Mouse (Mus musculus): ENCODE results near the gene Phtf2. TPM values are rescaled to one million over a fixed set of nuclear protein-coding genes. Genes with fewer than 3 reads are reported as not detected.

The Phtf2 gene
- polyA plus RNA-seq, 1 experiment from 2014 or later = 8.5 TPM

DNA sequence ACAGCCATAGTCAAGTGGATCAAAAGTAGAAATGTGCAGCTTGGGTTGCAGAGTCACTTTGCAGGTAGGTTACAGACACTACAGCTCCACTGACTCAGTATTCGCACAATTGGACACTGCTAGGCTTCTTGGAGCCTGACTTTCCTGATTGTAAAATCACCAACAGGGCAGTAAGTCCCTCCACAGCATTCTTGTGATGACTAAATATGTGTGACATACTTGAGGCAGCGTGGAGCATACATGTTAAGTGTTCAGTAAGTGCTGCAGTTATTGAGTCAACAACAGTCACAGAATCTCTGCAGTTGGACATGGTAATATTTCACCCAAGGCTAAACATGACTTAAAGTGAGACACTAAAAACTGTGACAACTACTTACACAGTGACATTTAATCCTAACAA, 50.5 kb downstream of the Phtf2 start:
- Histone ChIP-seq H3K27ac (no peak overlapping the region), H3K36me3 (ENCODE audit: insufficient read depth, low read length) (no peaks in the 10 kb centered on the region), H3K4me3 (replicated peaks; ENCODE audit: low read depth, low read length) (no peak overlapping the region), H3K27me3 (ENCODE audit: insufficient read depth, low read length) (no peaks in the 10 kb centered on the region), H3K9ac (ENCODE audit: low read depth, low read length) (no peak overlapping the region), H3K4me1 (replicated peaks; ENCODE audit: insufficient read depth, low read length) (no peaks in the 10 kb centered on the region), H3K9me3 (replicated peaks; ENCODE audit: low read length) (no peaks in the 10 kb centered on the region), H3K4me2 (ENCODE audit: low read length) (no peak overlapping the region)
- 76% methylated on average over 2 of the region's 2 CpGs for WGBS
- no peak for DNase-seq (ENCODE audit: low spot score)
- ATAC-seq (replicated peaks; ENCODE audit: low FRiP score, low read depth) = no peak
- TF ChIP-seq CTCF (IDR thresholded peaks at IDR 0.05; ENCODE audit: low read depth) = no peak

GRCm38 (mm10) chr5:20830717-20831116, 51.2 kb downstream of the Phtf2 start:
- TF ChIP-seq CTCF (IDR thresholded peaks at IDR 0.05; ENCODE audit: low read depth) = no peak
- no peak for DNase-seq (ENCODE audit: low spot score)

GRCm38 (mm10) chr5:20821647-20822046, 60.3 kb downstream of the Phtf2 start:
- no peak overlapping the region for H3K4me3 ChIP-seq (replicated peaks; ENCODE audit: low read depth, low read length)
- no peak for DNase-seq (ENCODE audit: low spot score)
- 53% methylated on average over 1 of the region's 1 CpGs for WGBS
- H3K9me3 ChIP-seq (replicated peaks; ENCODE audit: low read length) = no peaks in the 10 kb centered on the region
- no peaks in the 10 kb centered on the region for H3K4me1 ChIP-seq (replicated peaks; ENCODE audit: insufficient read depth, low read length)
- no peak for TF ChIP-seq CTCF (IDR thresholded peaks at IDR 0.05; ENCODE audit: low read depth)
- no peak for ATAC-seq (replicated peaks; ENCODE audit: low FRiP score, low read depth)
- H3K4me2 ChIP-seq (ENCODE audit: low read length) = no peak overlapping the region
- H3K27me3 ChIP-seq (ENCODE audit: insufficient read depth, low read length) = no peaks in the 10 kb centered on the region
- H3K9ac ChIP-seq (ENCODE audit: low read depth, low read length) = no peak overlapping the region
- no peaks in the 10 kb centered on the region for H3K36me3 ChIP-seq (ENCODE audit: insufficient read depth, low read length)
- no peak overlapping the region for H3K27ac ChIP-seq

More at GRCm38 (mm10) chr5:20830717-20831116, 51.2 kb downstream of the Phtf2 start:
- Histone ChIP-seq H3K27me3 (ENCODE audit: insufficient read depth, low read length) (no peaks in the 10 kb centered on the region), H3K9ac (ENCODE audit: low read depth, low read length) (no peak overlapping the region), H3K27ac (no peak overlapping the region), H3K4me2 (ENCODE audit: low read length) (no peak overlapping the region), H3K9me3 (replicated peaks; ENCODE audit: low read length) (no peaks in the 10 kb centered on the region), H3K4me1 (replicated peaks; ENCODE audit: insufficient read depth, low read length) (no peaks in the 10 kb centered on the region), H3K4me3 (replicated peaks; ENCODE audit: low read depth, low read length) (no peak overlapping the region), H3K36me3 (ENCODE audit: insufficient read depth, low read length) (no peaks in the 10 kb centered on the region)
- ATAC-seq (replicated peaks; ENCODE audit: low FRiP score, low read depth) = no peak
- 83% methylated on average over 1 of the region's 1 CpGs for WGBS

DNA sequence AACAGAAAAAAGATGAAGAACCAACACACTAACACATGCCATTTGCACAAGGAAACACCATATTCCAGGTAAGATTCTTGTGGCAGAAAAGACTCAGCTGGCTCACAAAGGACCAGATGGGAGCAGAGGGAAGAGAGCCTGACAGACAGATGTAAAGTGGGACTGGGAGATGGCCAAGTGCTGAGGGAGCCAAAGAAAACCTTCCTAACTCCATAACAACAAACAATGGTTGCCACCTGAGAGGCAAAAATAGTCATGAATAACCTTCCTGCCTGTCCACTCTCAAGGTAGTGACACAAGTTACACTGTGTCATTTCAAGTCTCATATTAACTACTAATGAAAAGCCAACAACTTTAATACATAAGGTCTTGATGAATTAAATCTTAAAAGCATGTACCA, 60.8 kb downstream of the Phtf2 start:
- Histone ChIP-seq H3K27me3 (ENCODE audit: insufficient read depth, low read length) (no peaks in the 10 kb centered on the region), H3K4me1 (replicated peaks; ENCODE audit: insufficient read depth, low read length) (no peaks in the 10 kb centered on the region), H3K36me3 (ENCODE audit: insufficient read depth, low read length) (no peaks in the 10 kb centered on the region), H3K9me3 (replicated peaks; ENCODE audit: low read length) (no peaks in the 10 kb centered on the region), H3K27ac (no peak overlapping the region), H3K9ac (ENCODE audit: low read depth, low read length) (no peak overlapping the region), H3K4me3 (replicated peaks; ENCODE audit: low read depth, low read length) (no peak overlapping the region), H3K4me2 (ENCODE audit: low read length) (no peak overlapping the region)
- no peak for ATAC-seq (replicated peaks; ENCODE audit: low FRiP score, low read depth)
- no peak for DNase-seq (ENCODE audit: low spot score)
- no peak for TF ChIP-seq CTCF (IDR thresholded peaks at IDR 0.05; ENCODE audit: low read depth)

- H3K4me3 ChIP-seq (replicated peaks; ENCODE audit: low read depth, low read length) = no peak overlapping the region
- H3K27me3 ChIP-seq (ENCODE audit: insufficient read depth, low read length) = no peaks in the 10 kb centered on the region
- H3K9ac ChIP-seq (ENCODE audit: low read depth, low read length) = no peak overlapping the region
- DNase-seq (ENCODE audit: low spot score) = no peak
- no peak overlapping the region for H3K4me2 ChIP-seq (ENCODE audit: low read length)
- H3K27ac ChIP-seq = no peak overlapping the region
- TF ChIP-seq CTCF (IDR thresholded peaks at IDR 0.05; ENCODE audit: low read depth) = no peak
- WGBS = 94% methylated on average over 2 of the region's 2 CpGs
- no peaks in the 10 kb centered on the region for H3K36me3 ChIP-seq (ENCODE audit: insufficient read depth, low read length)
- no peaks in the 10 kb centered on the region for H3K9me3 ChIP-seq (replicated peaks; ENCODE audit: low read length)
- no peaks in the 10 kb centered on the region for H3K4me1 ChIP-seq (replicated peaks; ENCODE audit: insufficient read depth, low read length)
- no peak for ATAC-seq (replicated peaks; ENCODE audit: low FRiP score, low read depth)
Observed at GRCm38 (mm10) chr5:20815094-20815493, 66.8 kb downstream of the Phtf2 start.

- Histone ChIP-seq H3K36me3 (ENCODE audit: insufficient read depth, low read length) (no peaks in the 10 kb centered on the region), H3K27ac (no peak overlapping the region), H3K9ac (ENCODE audit: low read depth, low read length) (no peak overlapping the region), H3K4me1 (replicated peaks; ENCODE audit: insufficient read depth, low read length) (no peaks in the 10 kb centered on the region), H3K9me3 (replicated peaks; ENCODE audit: low read length) (no peaks in the 10 kb centered on the region), H3K4me2 (ENCODE audit: low read length) (no peak overlapping the region), H3K4me3 (replicated peaks; ENCODE audit: low read depth, low read length) (no peak overlapping the region), H3K27me3 (ENCODE audit: insufficient read depth, low read length) (no peaks in the 10 kb centered on the region)
- DNase-seq (ENCODE audit: low spot score) (no peak), ATAC-seq (replicated peaks; ENCODE audit: low FRiP score, low read depth) (no peak)
- TF ChIP-seq CTCF (IDR thresholded peaks at IDR 0.05; ENCODE audit: low read depth) = no peak
- 91% methylated on average over 6 of the region's 6 CpGs for WGBS
Observed at GRCm38 (mm10) chr5:20810449-20810848, 71.5 kb downstream of the Phtf2 start.

DNA sequence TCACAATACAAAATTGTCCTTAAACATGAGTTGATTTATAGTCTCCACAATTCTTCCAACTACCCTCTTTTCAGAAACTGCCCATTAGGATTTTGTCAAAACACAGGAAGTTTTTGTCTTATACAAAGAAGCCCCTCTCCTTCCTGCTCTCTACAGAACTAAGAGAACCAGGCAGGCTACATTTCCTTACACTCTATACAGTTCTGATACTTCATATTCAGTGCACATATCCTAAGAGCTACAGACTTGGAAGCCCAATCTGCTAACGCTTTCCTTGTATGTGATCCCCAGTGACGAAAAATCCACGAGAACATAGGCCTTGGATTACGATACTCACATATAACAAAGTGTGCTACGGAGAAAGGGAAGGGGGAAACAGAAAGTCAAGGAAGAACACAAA, 86.0 kb downstream of the Phtf2 start:
- ATAC-seq (replicated peaks; ENCODE audit: low FRiP score, low read depth) (no peak), DNase-seq (ENCODE audit: low spot score) (no peak)
- Histone ChIP-seq H3K9ac (ENCODE audit: low read depth, low read length) (no peak overlapping the region), H3K4me2 (ENCODE audit: low read length) (no peak overlapping the region), H3K4me3 (replicated peaks; ENCODE audit: low read depth, low read length) (no peak overlapping the region), H3K36me3 (ENCODE audit: insufficient read depth, low read length) (0 out of 2 replicates have a peak, but pooled peaks cover 7% of the 10 kb centered on the region), H3K4me1 (replicated peaks; ENCODE audit: insufficient read depth, low read length) (no peaks in the 10 kb centered on the region), H3K27me3 (ENCODE audit: insufficient read depth, low read length) (no peaks in the 10 kb centered on the region), H3K9me3 (replicated peaks; ENCODE audit: low read length) (no peaks in the 10 kb centered on the region), H3K27ac (no peak overlapping the region)
- TF ChIP-seq CTCF (IDR thresholded peaks at IDR 0.05; ENCODE audit: low read depth) = no peak
- 90% methylated on average over 5 of the region's 5 CpGs for WGBS

Data from kidney, postnatal 0 days (tissue).